Mouse (Mus musculus): Measurements from ENCODE around the gene Pitpnm1.
"Not testable (repeated sequence)": the region's sequence is repeated elsewhere in the genome, so short reads cannot be mapped to it uniquely, and the experiment has no call there.

Gene Pitpnm1

DNA sequence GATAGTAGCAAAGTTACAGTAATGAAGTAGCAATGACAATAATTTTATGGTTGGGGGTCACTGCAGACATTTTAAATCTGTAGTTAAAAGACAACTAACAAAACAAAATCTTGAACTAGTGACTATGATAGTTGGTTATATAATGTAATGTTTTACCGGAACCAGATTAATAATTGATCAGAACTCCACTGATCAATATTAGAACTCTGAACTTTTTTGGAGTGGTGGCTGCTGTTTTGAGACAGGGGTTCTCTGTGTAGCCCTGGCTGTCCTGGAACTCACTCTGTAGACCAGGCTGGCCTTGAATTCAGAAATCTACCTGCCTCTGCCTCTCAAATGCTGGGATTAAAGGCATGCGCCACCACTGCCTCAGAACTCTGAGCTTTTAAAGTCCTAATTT lies 31.6 kb upstream of the Pitpnm1 start:
- in situ Hi-C loops (cut with MboI, MseI) = not testable (repeated sequence)

DNA sequence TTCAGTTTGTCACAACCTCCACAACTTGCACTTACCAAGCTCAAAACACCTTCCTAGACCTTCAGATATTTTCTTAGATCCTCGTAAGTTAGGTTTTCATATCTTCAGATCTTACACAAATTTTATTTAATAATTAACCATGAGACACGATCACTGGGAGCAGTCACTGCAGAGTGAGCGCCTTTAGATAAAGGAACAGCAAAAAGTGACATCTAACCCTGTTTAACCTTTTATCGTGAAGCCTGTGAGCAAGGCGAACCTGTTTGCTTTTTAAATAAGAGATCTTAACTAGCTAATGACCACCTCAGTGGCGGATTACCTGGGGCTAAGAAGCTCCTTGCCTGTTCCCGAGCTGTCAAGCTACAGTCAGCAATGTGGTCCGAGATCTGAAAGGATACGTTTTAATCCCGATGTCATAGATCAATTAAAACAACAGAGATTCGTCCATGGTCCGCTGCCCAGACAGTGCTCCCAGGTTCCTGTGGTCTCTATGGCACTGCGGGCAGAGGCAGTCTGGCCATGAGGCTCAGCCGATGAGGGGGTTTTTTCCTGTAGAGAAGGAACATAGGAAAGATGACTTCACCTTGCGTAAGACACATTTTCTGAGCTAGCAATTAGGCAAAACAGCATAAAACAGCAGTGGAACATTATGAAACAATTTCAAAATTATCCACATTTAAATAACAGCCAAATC lies 30.9 kb upstream of the Pitpnm1 start:
- in situ Hi-C loops (cut with MboI, MseI) = no loop called here

DNA sequence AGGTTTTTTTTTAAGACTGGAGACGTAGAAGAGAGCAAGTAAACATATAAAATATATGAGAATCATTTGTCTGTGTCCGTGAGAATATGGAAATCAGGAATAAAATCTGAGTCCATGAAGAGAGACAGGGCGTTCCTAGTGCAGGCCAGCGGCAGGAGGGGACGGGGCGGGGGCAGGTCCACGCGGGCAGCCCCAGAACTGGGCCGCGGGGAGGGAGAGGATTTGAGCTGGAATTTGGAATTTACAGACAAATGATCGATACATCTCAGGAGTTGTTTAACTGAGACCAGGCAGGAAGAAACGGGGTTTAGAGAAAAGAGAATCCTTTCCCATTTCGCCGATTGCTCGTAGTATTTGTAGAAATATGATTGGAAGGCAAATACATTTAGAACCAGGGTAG lies 29.5 kb upstream of the Pitpnm1 start:
- in situ Hi-C loops (cut with MboI, MseI) = no loop called here

DNA sequence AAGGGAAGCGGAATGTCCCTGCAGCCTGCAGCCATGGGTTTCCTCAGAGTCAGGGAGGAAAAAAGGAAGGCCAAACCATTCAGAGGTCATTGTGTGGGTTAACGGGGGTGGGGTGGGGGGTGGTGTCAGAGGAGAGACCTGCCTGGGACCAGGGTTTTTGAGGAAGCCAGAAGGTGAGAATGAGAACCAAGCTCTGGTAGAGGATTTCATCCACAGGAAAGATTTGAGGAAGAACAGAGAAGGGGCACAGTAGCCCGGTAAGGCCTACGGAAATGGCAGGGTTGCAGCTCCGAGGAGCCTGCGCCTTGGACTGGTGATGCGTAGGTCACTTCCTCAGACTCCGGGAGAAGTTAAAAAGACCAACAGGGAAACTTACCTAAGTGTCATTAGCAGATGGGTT lies 29.0 kb upstream of the Pitpnm1 start:
- in situ Hi-C loops (cut with MboI, MseI) = no loop called here

DNA sequence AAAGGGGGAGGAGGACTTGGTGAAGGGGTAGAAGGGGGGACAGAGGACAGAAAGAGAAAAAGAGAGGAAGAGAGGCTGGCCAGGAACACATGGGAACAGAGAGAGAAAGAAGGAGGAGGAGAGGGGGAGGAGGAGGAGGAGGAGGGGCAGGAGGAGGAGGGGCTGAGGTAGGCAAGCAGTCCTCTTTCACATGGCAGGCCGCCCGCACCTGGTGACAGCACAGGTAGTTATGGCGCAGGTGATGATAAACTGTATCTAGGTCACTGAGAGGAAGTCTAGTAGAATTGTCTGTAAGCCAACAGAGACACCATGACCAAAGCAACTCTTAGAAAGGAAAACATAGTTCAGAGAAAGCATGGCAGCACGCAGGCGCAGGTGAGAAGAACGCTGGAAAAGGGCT lies 28.4 kb upstream of the Pitpnm1 start:
- in situ Hi-C loops (cut with MboI, MseI) = no loop called here

DNA sequence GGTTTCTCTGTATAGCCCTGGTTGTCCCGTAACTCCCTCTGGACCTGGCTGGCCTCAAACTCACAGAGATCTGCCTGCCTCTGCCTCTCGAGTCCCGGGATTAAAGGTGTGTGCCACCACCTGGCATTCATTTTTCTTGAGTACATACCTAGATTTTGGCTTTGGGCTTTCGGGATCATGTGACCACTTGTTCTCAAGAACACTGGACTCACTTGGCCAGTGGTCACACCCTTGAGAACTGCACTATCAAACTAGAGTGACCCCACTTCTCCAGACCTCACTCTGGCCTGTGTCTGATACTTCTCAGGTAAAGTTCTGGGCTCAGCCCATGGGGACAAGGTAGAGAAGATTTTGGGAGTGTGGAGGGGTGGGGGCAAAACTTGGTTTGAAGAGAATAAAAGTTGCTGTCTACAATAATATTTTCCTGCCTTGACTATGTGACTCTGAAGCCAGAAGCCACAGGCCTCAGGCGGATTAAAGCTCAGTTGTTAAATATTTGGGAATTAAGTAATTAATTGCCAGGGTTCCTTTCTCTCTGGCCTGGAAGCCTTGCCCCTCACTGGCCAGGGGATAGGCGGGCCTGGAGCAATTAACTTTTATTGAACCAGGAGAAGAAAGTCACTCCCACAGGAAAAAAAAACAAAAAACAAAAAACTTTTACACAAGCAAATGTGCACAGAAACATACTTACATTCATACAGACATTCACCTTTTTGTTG lies 26.9 kb upstream of the Pitpnm1 start:
- in situ Hi-C loops (cut with MboI, MseI) = no loop called here

DNA sequence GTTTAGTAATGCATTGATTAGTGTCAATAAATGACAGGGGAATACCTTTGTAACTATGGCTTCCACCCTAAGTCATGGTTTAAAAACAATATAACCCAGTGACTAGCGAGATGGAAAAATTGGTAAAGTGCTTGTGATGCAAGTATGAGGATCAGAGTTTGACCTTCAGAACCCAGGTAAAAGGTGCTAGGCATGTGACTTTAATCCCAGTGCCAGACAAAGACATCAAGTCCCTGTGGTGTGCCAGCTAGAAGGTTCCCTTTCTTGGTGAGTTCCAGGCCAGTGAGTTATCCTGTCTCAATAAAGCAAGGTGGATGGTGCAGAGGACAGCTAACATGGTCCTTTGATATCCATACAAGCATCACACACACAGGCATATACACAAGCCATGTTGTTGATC lies 24.3 kb upstream of the Pitpnm1 start:
- in situ Hi-C loops (cut with MboI, MseI) = loop anchor here (5.0 kb wide), 1 partner anchor 213 kb away; no protein-coding TSS in a partner anchor

DNA sequence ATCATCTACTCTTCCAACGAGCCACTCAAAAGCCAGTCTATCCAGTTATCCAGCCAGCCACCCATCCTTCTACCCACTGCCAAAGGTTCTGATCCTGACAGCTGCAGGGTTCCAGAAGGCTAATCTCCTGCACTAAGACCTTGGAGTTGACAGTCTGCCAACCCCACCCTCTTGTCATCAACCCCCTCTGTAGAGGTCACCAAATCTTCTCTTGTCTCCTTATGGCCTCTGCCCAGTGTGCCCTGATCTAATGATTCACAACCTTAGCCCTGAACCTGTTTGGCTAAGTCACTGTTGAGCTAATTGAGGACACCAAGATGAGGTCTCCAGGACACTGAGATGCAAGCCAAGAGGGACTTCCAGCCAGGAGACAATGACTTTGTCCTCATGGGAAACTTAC lies 20.2 kb upstream of the Pitpnm1 start:
- in situ Hi-C loops (cut with MboI, MseI) = loop anchor here (5.0 kb wide), 1 partner anchor 217 kb away; no protein-coding TSS in a partner anchor

DNA sequence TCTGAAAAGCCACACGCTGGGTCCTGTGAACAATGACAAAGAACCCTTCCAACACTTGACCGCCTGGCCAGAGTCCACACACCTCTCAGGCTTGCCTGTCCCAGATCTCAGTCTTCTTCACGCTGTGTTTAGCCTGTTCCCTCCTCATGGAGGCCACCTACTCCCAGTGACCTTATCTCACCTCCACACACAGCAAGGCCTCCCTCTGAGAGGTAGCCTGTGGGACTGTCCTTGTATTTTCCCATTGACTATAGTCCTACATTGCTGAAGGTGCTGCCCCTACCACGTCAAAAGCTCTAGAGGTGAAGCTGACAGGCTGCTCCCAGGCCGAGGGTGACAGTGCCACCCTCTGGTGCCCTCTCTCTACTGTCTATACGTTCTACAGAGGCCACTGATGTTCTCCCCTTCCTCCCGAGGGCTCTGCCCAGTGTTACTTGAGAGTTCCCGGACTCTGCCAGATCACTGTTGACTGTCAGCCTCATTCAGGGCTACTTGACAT lies 19.2 kb upstream of the Pitpnm1 start:
- in situ Hi-C loops (cut with MboI, MseI) = no loop called here

DNA sequence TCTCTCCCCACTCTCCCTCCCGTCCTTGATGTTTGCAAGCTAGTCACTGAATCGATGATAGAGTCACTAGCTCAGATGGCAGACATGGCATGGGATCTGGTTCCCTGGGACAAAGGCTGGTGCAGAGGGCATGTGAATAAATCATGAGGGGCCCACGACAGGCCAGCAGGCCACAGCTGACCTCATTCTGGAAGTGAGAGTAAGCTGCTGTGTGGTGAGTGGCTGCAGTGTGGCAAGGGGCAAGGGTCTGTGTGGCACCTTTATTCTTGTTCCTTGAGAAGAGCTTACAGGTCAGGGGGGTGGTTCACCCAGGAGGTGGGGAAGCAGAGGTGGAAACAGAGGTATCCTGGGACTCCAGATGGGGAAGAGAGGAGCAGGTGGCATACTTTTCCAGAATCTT lies 18.4 kb upstream of the Pitpnm1 start, which contains the start of gene Cabp2:
TSS of gene Cabp2 (plus strand) at position 185 of the 400 bp plus-strand sequence.
- in situ Hi-C loops (cut with MboI, MseI) = no loop called here

DNA sequence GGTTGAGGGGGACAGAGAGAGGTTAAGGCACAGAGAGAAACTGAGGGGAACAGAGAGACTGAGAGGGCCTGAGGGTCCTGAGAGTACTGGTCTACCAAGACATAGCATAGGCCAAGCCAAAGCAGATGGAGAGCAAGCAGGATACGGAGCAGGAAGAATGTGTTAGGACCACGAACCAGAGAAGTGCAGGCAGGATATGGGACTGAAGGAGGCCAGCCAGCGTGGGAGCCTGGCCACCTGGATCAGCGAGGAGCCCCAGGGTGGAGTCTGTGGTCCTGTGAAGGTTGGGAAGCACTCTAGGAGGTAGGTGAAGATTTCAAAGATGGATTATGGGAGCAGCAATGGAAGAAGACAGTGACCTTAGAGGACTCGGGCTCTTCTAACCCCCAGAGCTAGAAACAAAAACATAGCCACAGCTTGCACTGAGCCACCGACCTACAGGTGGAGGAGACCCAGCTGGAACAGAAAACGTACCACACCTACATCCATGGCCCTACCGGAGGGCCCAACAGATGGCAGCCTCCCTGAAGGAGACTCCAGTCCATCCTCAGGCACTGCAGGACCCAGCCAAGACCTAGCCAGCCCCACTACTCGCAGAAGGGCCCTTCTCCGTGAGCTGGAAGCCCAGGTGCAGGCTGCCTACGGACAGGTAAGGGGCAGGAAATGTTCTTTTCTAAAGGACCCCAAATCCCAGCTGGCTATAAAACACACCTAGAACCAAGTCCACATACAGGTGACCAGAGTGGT lies 17.4 kb upstream of the Pitpnm1 start:
- in situ Hi-C loops (cut with MboI, MseI) = no loop called here

DNA sequence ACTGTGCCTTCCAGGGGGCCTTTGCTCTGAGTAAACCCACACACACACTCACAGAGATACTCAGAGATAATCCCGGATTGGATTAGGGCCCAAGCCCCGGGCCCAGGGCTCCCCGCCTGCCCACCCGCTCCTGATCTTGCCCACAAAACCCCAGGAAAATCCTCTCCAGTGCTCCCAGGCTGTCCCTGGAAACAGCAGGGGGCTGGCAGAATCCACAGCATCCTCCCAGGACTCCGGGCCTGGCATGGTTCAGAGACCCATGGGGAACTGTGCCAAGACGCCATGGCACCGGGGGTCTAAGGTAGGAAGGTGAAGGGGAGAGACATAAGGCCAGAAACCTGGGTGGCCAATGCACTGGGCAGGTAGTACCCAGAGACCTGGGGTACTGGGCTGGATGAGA lies 16.5 kb upstream of the Pitpnm1 start:
- in situ Hi-C loops (cut with MboI, MseI) = no loop called here

DNA sequence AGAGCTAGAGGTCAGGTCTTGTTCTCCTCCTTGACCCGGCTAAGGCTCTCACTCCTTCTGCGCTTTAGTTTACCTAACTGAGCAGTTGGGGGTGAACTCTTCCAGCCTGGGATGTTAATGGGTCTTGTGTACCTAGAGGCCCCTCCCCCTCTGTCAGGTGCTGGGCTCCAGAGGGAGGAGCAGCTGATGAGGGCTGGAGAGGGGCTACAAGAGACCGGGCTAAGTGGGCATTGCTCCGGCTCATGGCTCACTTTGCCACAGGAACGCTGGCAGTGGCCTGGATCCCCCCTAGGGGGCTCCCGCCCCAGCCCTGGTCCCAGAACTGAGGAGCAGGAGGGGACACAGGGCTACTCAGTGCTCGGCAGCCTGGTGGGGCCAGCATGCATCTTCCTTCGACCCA lies 16.0 kb upstream of the Pitpnm1 start:
- in situ Hi-C loops (cut with MboI, MseI) = no loop called here

DNA sequence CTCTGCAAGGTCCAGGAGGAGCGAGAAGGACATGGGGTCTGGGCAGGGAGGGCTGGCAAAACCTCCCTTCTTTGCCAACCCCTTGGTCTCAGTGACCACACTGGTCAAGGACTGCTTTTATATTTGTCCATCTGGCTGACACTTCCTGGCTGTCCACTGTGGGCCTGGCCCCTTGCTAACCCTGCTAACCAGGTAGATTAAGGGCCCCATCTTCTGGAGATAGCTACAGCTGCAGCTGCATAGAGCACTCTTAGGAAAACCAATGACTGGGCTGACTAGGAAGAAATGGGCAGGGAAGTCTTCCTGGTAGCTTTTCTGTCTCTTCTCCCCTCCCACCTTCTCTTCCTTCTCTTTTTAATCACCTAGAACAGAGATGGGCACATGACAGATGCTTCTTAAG lies 14.8 kb upstream of the Pitpnm1 start:
- in situ Hi-C loops (cut with MboI, MseI) = no loop called here

DNA sequence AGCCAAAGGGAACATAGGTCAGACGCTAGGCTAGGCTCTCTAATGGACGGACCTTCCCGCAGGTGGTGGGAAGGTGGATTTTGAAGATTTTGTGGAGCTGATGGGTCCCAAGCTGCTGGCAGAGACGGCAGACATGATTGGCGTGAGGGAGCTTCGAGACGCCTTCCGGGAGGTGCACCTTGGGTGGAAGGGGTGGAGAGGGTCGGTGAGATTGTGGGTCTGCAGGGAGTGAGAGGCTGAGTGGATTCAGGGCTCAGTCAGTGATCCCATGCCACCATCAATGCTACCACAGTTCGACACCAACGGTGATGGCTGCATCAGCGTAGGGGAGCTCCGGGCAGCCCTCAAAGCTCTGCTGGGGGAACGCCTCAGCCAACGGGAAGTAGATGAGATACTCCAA lies 13.6 kb upstream of the Pitpnm1 start:
- in situ Hi-C loops (cut with MboI, MseI) = no loop called here

DNA sequence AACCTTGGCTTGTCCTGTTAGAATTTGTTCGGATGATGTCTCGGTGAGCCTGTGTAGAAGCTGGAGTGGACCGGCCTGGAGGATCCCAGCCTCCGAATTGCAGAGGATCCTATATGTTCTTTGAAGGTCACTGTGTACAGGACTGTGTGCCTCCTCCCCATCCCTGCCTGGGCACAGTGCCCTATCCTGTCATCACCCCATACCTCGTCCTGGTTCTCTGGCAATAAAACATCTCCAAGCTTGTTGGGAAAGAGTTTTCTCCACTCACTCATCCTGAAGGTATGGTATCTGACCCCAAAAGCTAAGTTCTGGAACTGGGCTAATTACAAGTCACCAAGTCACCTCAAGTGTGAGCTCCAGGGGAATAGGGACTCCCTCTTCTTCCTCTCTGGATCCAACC lies 12.7 kb upstream of the Pitpnm1 start:
- in situ Hi-C loops (cut with MboI, MseI) = no loop called here

DNA sequence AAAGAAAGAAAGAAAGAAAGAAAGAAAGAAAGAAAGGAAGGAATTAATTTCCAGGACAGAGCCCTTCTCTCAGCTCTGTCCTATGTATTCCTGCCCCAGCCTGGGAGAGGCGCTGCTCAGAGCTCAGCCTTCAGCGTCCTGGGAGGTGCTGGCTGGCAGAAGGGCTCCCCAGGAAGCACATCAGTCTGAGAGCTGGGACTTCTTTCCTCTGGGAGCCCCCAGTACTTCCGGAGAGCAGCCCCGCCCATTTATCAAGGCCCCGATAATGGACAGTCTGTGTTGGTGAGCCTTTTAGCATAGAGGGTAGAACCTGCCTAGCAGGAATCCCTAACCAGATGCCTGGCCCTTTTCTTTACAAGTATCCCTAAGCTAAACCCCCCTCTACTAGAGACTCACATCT lies 11.7 kb upstream of the Pitpnm1 start:
- in situ Hi-C loops (cut with MboI, MseI) = no loop called here

DNA sequence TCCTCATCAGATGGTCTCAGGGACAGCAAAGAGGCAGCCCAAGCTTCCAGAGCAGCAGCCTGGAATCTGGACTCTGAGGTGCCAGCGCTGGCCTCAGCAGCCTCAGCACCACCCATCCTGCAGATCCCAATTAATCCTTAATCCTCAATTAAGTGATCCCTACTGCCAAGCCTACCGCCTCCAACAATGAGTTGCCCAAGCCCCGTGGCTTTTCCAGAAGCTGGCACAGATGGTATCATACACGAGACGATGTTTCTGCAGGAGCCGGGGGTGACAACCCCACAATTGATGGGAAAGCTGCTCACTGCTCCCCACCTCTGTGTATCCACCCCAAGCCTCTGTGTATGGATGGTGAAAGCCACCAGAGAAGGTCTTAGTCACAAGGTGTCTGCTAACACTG lies 10.7 kb upstream of the Pitpnm1 start:
- in situ Hi-C loops (cut with MboI, MseI) = no loop called here

DNA sequence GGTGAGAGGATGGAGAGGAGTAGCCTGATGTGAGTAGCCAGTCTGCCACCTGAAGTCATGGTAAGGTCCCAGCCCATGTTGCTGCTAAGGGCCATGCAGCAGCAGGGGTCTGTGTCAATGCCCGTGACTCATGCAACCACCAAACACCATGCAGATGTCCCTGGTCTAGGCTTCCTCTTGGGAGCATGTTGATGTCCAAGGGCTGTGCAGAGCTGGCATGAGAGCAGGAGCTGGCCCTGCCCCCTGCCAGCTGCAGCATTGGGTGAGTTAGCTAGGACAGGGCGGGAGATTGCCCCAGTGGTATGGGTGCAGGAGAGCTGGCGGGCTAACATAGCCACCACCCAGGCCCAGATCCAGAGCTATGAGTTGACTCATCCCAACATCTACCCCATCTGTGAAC lies 9.4 kb upstream of the Pitpnm1 start:
- in situ Hi-C loops (cut with MboI, MseI) = loop anchor here (5.0 kb wide), 1 partner anchor 33 kb away; the partner anchor contains the start of gene Gstp3

DNA sequence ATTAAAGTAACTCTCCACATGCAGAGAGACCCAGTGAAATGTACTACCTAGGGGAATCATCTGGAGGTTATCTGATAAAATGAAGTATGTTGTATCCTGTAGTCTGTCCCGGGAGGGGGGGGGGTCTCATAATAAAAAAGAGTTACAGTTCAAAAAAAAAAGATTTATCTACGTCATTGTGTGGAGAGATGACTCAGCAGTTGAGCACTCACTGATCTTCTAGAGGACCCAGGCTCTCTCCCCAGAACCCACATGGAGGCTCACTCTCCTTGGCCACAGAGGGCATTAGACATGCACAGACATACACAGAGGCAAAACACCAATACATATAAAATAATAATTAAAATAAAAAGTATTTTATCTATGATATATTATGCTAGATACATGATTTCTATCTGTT lies 8.4 kb upstream of the Pitpnm1 start:
- in situ Hi-C loops (cut with MboI, MseI) = loop anchor here (5.0 kb wide), 1 partner anchor 34 kb away; the partner anchor contains the start of gene Gstp3

DNA sequence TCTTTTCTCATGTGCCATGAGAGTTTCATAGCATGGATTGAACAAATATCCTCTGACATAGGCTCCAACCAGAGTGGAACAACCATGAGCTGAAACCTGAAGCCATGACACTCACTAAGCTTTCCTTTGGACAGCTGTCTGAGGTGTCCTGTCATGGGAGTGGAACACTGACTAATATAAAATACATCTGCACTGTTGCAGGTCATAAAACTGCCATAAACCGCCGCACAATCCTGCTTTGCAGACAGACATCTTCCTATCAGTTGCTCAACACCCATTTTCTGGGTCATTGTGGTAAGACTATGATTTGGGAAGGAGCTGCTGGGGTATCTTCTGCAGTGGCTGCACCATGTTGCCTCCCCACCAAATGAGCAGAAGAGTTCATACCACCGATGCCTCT lies 7.0 kb upstream of the Pitpnm1 start:
- in situ Hi-C loops (cut with MboI, MseI) = loop anchor here (5.0 kb wide), 1 partner anchor 35 kb away; the partner anchor contains the start of gene Gstp3

DNA sequence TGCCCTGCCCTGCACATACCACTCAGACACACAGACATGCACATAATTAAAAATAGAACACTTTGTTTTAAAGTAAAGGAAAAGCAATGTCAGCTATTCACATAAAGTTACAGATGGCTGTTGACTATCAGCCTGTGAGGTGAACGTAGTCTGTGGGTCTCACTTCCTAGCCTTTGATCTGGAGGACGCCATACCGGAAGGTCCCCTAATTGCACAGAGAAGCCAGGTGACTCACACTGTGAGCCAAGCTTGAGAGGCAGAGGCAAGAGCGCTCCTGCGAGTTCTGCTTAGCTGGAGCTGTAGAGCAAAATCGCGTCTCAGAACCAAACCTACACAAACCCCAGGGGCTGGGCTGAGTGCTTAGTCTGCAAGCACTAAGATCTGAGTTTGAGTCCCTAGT lies 6.0 kb upstream of the Pitpnm1 start:
- in situ Hi-C loops (cut with MboI, MseI) = loop anchor here (5.0 kb wide), 1 partner anchor 36 kb away; the partner anchor contains the start of gene Gstp3
